Mouse (Mus musculus): Measurements from ENCODE around the gene Abca4.
"Not testable (repeated sequence)": the region's sequence is repeated elsewhere in the genome, so short reads cannot be mapped to it uniquely, and the experiment has no call there.

The Abca4 gene

DNA sequence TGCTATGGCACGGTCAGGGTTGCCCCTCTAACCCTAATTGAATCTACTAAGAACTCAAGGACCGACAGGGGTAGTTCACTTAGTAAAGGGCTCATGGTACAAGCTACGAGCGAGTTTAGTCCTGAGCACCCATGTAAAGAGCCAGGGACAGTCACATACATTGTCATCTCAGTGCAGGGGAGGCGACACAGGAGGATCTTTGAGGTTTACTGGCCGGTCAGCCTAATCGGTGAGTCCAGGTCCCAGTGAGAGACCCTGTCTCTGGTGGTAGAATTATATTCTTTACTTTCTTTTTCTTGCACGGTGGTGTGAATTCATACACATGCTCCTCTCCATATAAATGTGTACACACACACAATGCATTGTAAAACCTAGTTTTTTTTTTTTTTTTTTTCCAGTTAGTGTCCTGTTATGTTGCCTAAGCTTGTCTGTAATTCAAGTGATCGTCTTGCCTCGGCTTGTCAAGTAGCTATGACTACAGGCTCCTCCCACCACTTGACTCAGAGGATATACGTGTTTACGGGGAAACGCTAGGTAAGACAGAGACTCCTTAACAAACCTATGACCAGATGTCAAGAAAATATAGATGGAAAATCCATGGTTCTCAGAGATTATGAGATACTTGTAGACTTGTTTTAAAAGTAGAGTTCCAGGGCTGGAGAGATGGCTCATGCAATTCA, 167.3 kb downstream of the Abca4 start:
- DNase-seq (ENCODE audit: low spot score) = no peak

DNA sequence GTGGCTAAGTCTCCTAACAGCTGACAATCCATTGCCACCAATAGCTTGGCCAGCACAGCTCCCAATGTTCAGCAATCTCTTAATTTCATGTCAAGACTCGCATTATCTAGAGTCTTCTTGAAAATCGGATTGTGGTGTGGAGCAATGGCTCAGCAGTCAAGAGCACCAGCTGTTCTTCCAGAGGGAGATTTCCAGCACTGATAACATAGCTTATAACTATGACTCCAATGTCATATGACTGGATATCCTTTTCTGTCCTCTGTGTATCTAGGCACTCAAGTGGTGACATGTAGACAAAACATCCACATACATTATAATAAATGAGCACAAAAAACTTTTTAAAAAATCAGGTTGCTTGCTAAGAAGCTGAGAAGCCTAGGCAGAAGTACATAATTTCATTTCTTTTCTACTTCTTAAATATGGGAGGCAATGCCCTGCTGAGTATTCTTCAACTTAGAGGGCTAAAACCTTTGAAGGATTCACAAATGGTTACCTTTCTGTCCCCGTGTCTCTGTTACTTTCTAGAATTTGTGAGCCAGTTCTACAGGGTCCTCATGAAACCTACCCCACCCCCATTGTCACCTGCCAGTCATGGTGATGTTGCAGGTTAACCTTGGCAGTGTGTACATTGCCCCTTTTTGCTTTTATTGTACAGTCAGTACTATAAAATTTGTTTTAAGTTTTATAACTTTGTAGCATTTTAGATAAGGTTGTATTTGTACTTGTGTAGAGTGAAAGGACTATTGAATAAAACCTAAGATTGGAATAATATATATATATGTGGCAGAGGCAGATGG, 177.2 kb downstream of the Abca4 start:
- no peak for DNase-seq (ENCODE audit: low spot score)

DNA sequence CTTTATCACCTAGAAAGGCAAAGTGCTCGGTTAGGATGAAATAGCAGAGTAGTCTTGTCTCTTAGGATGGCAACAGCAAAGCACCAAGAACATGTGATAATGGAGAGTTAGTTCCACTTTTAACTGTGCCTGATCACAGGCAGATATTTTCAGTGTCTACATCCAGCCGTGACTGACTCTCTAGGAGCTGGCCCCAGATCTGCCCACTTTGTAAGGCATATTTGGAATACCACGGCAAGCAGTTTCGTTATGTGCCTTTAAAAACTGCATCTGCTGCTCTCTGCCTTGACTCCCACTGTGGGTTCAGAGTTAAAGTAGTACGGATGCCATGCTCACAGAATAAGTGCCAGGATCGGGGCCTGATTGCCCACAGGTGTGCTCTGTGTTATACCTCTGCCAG, 182.7 kb downstream of the Abca4 start:
- DNase-seq (ENCODE audit: low spot score) = not testable (repeated sequence)

Measured in testis, postnatal 10 days (tissue).